Mouse (Mus musculus) left cerebral cortex, adult 8-10 months (tissue): ENCODE results near the gene Trap1a. TPM values are rescaled to one million over a fixed set of nuclear protein-coding genes. Genes with fewer than 3 reads are reported as not detected.
"Not testable (repeated sequence)": the region's sequence is repeated elsewhere in the genome, so short reads cannot be mapped to it uniquely, and the experiment has no call there.

Source experiments
- DNase-seq, 2 experiments: peaks; one replicate each; pipeline ENCODE4 v3.0.0; 2022; ENCODE audit warnings: low spot score in 2 of 2
- total RNA-seq, 4 experiments: library from RNA; stranded (reverse); gene quantifications; 2 replicates each; pipeline ENCODE4 v1.2.4; 2022

Gene Trap1a
- not detected for total RNA-seq

- DNase-seq: no peak
Measured at GRCm38 (mm10) chrX:139333263-139333994, at the start of gene Trap1a. Trap1a (plus strand) TSS chrX:139333683.

DNA sequence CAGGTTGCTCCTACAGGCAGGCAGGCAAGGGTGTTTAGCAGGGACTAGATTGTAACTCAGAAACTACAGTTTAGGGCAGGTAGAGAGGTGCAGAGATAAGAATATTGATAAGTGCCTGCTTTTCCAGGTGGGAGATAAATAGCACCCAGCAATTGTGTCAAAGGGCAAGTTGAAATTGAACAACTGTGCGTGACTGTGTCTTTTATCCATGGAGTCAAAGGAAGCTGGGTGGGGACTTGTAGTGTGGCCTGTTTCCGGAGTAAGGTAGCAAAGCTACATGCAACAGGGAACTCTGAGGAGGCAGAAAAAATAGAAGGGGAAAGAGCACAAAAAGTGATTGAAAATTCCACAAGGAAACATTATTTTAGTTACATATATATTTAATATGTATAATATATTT, 40.4 kb upstream of the Trap1a start:
- no peak for DNase-seq

- DNase-seq: no peak
Measured at GRCm38 (mm10) chrX:139295325-139295724, 38.2 kb upstream of the Trap1a start.

GRCm38 (mm10) chrX:139317356-139317755, 16.1 kb upstream of the Trap1a start:
- not testable (repeated sequence) for DNase-seq

- no peak for DNase-seq
Measured at GRCm38 (mm10) chrX:139332583-139332982, 900 bp upstream of the Trap1a start.

- no peak for DNase-seq
Measured at GRCm38 (mm10) chrX:139334504-139335418, 1.3 kb downstream of the Trap1a start.

DNA sequence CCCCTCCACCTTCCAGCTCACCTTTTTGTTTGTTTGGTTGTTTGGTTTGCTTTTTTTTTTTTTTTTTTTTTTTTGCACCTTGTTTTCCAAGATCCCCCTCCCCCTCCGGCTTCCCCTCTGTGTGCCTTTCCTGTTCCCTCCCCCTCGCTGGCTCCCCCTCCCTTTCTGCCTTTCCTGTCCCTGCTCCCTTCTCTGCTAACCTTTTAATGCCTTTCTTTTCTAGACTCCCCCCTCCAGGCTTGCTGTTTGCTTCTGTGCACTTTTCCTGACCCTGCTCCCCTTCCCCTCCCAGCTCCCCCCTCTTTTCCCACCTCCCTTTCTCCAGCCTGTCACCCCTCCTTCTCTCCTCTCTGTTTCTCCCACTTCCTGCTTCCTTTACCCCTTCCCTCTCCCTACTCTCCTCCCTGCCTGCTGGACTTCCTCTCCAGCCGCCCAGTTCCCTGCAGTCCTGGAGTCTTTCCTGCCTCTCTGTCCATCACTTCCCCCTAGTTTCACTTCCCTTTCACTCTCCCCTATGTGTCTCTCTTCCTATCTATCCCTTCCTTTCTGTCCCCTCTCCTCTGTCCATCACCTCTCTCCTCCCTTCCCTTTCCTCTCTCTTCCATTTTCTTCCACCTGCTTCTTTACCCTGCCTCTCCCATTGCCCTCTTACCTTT, 2.1 kb downstream of the Trap1a start:
- DNase-seq: no peak

DNA sequence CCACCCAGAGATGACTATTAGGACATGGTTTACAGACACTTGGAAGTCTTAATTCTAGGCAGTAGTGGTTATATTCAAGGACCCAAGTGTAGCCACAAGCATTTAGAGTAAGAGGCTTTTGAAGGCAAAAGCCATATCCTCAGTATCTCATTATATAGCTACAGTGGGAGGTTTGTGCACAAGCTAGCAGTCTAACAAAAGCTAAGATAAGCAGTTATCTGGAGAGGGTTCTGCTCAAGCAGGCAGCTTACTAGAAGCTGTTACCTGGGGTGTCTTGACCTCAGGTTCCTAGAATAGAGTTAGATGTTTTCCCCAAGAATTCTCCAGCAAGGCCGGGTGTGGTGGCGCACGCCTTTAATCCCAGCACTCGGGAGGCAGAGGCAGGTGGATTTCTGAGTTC, 6.1 kb downstream of the Trap1a start:
- DNase-seq: no peak

- DNase-seq: no peak
Measured at GRCm38 (mm10) chrX:139341185-139341584, 7.7 kb downstream of the Trap1a start.

- DNase-seq: no peak
Measured at GRCm38 (mm10) chrX:139352192-139352772, 18.8 kb downstream of the Trap1a start.

DNA sequence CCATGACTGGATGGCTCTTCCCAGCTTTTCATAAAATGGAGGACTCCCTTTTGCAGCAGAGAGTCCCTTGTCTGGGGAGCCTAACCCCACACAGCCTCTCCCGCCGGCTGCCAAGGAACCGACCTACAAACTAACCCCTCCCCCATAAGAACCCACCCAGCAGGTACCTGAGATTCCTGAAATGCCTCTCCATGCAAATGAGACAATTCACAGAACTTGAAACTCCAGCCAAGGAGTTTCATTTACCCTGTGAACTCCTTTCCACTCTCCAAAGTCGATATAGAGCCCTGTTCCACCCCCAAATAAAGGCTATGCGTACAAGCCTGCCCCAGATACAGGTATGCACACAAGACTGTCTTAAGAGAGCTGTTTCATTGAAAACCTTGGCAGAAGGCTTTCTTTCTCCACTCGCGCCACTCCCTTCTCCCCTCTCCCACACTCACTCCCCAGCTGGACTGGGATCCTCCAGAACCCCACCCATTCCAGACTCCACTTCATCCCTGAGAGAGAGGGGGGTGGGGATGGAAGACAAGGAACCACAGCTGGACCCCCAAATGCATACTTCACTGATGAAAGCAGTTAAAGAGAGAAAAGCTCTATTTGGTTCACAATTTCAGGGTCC, 24.3 kb downstream of the Trap1a start:
- DNase-seq: no peak

DNA sequence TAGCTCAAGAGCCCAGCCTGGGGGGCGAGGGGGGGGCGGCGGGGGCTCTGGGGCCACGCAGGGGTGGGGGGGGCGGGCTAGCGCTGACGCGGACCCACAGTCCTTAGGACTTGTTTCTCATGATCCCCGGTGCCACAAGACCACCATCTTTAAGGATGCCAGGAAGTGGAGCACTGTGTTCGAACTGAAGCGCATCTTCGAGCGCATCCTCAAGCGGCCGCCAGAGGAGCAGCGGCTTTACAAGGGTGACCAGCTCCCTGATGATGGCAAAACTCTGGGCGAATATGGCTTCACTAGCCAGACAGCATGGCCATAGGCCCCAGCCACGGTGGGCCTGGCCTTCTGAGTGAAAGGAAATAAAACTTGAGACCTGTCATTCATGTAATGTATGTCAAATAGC, 24.9 kb downstream of the Trap1a start:
- no peak for DNase-seq

DNA sequence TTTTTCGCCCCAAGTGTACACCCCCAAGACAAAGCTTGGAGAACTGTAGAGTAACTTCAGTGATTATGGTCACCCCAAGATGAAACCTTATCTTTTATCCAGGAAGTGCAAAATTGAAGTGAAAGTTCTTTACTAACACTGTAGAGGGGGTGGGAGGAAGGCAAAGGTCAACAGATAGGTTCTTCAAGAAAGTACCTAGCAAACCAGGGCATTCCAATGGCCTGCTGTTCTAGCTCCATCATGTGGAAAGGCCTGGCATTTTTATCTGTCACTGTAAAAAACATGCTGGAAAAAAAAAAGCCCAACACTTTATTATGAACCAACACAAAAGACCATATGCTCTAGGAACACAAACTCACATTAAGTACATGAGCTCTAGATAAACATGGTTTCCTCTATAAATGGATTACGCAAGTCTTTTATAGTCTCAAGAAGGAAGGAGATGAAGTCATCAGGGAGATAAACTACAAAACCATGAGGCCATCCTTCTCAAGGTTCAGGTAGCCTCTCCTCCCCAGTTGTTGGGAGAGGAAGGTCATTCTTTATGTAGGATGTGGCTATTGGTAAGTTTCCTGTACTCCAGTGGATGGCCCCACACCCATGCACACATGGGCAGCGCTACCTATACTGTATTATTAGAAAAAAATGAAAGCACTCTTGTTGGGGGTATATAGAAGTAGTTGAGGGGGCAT, 33.5 kb downstream of the Trap1a start:
- no peak for DNase-seq

DNA sequence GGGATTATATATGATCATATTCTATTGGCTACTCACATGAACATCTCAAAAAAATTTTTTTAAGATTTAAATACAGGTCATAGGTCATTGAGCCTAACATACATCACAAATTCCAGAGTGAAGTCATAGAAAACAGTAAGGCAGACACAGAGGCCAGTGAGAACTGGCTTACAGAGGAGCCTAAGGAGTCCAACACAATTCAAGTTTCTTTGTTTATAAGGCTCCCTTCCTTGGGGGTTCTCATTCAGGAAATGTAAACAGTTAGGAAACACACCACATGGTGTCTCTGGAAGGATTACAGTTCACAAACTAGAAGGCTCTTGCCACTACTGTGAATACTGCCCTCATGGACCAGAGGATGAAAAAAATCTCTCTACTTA, 34.0 kb downstream of the Trap1a start:
- no peak for DNase-seq

DNA sequence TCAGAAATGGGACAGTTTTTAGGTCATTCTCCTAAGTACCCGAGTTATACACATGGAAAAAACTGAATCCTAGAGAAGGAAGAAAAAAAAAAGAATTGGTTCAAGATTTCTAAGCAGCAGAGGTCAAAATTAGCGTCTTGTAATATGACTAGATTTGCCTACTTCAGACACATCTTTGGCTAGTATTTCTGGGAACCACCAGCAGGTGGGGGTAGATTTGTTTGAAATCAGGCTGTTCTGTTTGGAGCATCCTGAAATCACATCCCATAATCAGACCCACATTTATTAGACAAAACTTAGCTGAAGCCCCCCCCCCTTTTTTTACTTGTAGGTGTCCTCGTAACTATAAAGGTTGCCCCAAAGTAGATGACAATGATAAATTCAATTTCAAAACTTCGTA, 35.6 kb downstream of the Trap1a start:
- no peak for DNase-seq

DNA sequence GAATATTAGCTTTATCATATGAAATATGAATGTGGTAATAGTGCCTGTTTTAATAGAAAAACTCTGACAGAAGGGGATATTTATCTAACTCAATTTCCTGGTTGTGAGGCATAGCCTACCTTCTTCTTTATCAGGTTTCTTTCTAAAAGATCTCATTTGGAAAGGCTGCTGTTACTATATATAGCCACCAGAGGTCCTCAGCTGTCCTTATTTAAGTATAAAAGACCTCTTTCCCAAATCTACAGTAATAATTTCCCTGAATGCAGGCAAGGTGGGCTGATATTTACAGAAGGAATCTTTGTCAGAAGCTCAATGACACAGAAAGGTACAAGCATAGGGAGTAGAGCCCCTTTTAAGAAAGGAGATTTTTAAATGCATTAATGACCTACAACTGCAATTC, 39.2 kb downstream of the Trap1a start:
- no peak for DNase-seq
